Mouse (Mus musculus) heart, postnatal 14 days (tissue): ENCODE measurements around the gene Gtf2f1. TPM values are rescaled to one million over a fixed set of nuclear protein-coding genes. Genes with fewer than 3 reads are reported as not detected.

ENCODE experiments used
- total RNA-seq, 2 experiments: library from RNA; stranded (reverse); gene quantifications; 2 replicates each; pipeline ENCODE4 v1.2.3; 2021

The Gtf2f1 gene
- total RNA-seq, 2 experiments from 2014 or later: 22.0 to 23.6 TPM

Other genes with a start within 250 kb of the Gtf2f1 start
- 10 to 100 TPM; 19.6 to 21.6 TPM for gene Dus3l, start 246.5 kb downstream of the Gtf2f1 start, total RNA-seq
- gene Prr22, start 241.0 kb downstream of the Gtf2f1 start, total RNA-seq: under 1 TPM; 0.48 to 0.49 TPM
- 1 to 10 TPM; 4.3 to 6.0 TPM for gene Rfx2, start 180.3 kb downstream of the Gtf2f1 start, total RNA-seq
- gene Acsbg2, start 136.8 kb downstream of the Gtf2f1 start, total RNA-seq: not detected
- gene 1700061G19Rik, start 135.8 kb downstream of the Gtf2f1 start, total RNA-seq: not detected
- gene Mllt1, start 75.9 kb downstream of the Gtf2f1 start, total RNA-seq: 10 to 100 TPM; 22.0 to 22.7 TPM
- not detected for gene Acer1, start 29.2 kb downstream of the Gtf2f1 start, total RNA-seq
- gene Clpp, start 21.0 kb downstream of the Gtf2f1 start, total RNA-seq: 10 to 100 TPM; 57.3 to 64.0 TPM
- gene Alkbh7, start 13.9 kb downstream of the Gtf2f1 start, total RNA-seq: 10 to 100 TPM; 49.6 to 52.8 TPM
- gene Pspn, start 11.3 kb downstream of the Gtf2f1 start, total RNA-seq: not detected
- gene Gm17949, start 181 bp upstream of the Gtf2f1 start, total RNA-seq: not detected
- gene Khsrp, start 20.2 kb upstream of the Gtf2f1 start, total RNA-seq: 10 to 100 TPM; 54.7 to 56.7 TPM
- gene Slc25a41, start 30.4 kb upstream of the Gtf2f1 start, total RNA-seq: not detected
- under 1 TPM; 0.22 to 0.29 TPM for gene Crb3, start 47.8 kb upstream of the Gtf2f1 start, total RNA-seq
- gene Slc25a23, start 48.6 kb upstream of the Gtf2f1 start, total RNA-seq: 10 to 100 TPM; 69.3 to 73.8 TPM
- 1 to 10 TPM; 2.0 TPM for gene Dennd1c, start 67.2 kb upstream of the Gtf2f1 start, total RNA-seq
- 1 to 10 TPM; 3.3 to 3.9 TPM for gene Tubb4a, start 76.5 kb upstream of the Gtf2f1 start, total RNA-seq
- gene Tnfsf9, start 94.0 kb upstream of the Gtf2f1 start, total RNA-seq: under 1 TPM; 0.36 to 0.44 TPM
- gene Cd70, start 138.5 kb upstream of the Gtf2f1 start, total RNA-seq: not detected
- under 1 TPM in 1 of 2 experiments, not detected in 1; 0.22 TPM for gene Tnfsf14, start 182.9 kb upstream of the Gtf2f1 start, total RNA-seq
- 10 to 100 TPM; 47.9 to 65.0 TPM for gene C3, start 216.8 kb upstream of the Gtf2f1 start, total RNA-seq
- gene Gpr108, start 237.2 kb upstream of the Gtf2f1 start, total RNA-seq: 10 to 100 TPM; 25.9 to 26.8 TPM
- 10 to 100 TPM; 72.3 to 77.5 TPM for gene Trip10, start 238.2 kb upstream of the Gtf2f1 start, total RNA-seq